Mouse (Mus musculus) cortical plate, adult 2 months (tissue): ENCODE measurements around the gene Kcnj16.

Experiments used
- CTCF ChIP-seq: fragments of 200-500 bp; IDR thresholded peaks from 2 replicates; pipeline ENCODE4 v1.5.1; 2011; ENCODE audit warnings: mild to moderate bottlenecking, control low read depth, low read length; ENCODE audit not compliant: insufficient read depth; ENCODE audit errors: extremely low read depth
- POLR2A ChIP-seq: fragments of 200-500 bp; IDR thresholded peaks from 2 replicates; pipeline ENCODE4 v1.6.1; 2011; ENCODE audit warnings: mild to moderate bottlenecking, low read length, control low read depth; ENCODE audit not compliant: insufficient read depth; ENCODE audit errors: extremely low read depth

GRCm38 (mm10) chr11:110942695-110943135, 25.1 kb upstream of the Kcnj16 start:
- no peak for TF ChIP-seq CTCF
- no peak for TF ChIP-seq POLR2A
